Mouse (Mus musculus) ES-E14 (cell line): ENCODE measurements at regions not wholly inside any gene's neighbourhood (a gene's known extent, or its start where the extent isn't known, plus 50 kb on each side); places are given as distances from the start of the nearest gene placed in this dataset.

Experiments
- CHD2 ChIP-seq: IDR thresholded peaks from 2 replicates; pipeline ENCODE4 v1.6.1; 2014; ENCODE audit warnings: mild to moderate bottlenecking, low read depth, low read length, inconsistent platforms
- HCFC1 ChIP-seq: IDR thresholded peaks from 2 replicates; pipeline ENCODE4 v1.6.1; 2012; ENCODE audit warnings: low read length, inconsistent platforms, borderline replicate concordance; ENCODE audit not compliant: insufficient read depth
- ZC3H11A ChIP-seq: IDR thresholded peaks from 2 replicates; pipeline ENCODE4 v1.6.1; 2012; ENCODE audit warnings: low read depth, mild to moderate bottlenecking, inconsistent platforms, low read length, borderline replicate concordance
- ZNF384 ChIP-seq: IDR thresholded peaks from 2 replicates; pipeline ENCODE4 v1.6.1; 2012; ENCODE audit warnings: low read depth, low read length, inconsistent platforms

GRCm38 (mm10) chr10:124706642-124707041 is 682.6 kb downstream of the Slc16a7 start:
- TF ChIP-seq HCFC1: no peak
- TF ChIP-seq ZC3H11A: no peak
- TF ChIP-seq CHD2: no peak
- TF ChIP-seq ZNF384: no peak
